Mouse (Mus musculus) Muller cell, postnatal 12 days (primary cell): ENCODE measurements around the gene Psd4.
A peak's percentile ranks its signal among the peaks of the same experiment; 100 is the strongest.

ENCODE experiments used
- DNase-seq: peaks from one replicate; pipeline ENCODE4 v3.0.0-alpha.2; 2015; ENCODE audit errors: inconsistent ontology term

The Psd4 gene

DNA sequence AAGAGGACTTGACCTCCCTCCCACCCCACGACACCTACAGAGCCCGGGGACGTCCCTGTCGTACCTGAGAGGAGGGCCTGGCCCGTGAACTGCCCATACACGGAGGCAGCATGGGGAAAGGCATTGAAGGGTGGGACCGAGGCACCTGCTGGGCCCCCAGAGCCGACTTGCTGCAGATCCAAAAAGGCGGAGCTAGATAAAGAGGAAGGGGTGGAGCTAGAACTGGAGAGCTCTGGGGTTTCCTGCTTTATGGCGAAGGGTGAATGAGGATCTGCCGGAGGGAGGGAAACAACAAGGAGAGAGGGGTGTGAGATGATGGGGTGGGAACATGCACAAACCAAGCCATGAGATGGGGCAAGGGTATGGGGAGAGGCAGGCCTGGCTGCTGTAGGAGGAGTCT is 68.3 kb downstream of the Psd4 start:
- no peak for DNase-seq

GRCm38 (mm10) chr2:24440056-24440455 is 72.7 kb downstream of the Psd4 start:
- no peak for DNase-seq

DNA sequence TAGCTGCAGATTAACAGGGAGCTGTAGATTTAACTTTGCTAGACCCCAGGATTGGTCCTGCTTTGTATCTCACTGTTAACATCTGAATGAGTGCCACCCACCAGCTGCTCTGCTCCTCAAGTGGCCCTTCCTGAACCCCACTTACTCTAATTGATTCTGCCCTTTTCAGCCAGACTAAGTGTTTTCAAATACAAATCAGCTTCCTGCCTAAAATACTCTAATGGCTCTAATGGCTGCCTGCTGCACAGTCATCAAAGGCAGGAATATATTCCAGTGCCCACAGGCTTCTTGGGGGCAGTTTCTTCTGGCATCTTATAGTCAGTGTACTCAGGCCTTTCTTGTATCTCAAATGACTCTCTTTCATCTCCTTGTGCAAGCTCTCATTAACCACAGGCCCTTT is 74.5 kb downstream of the Psd4 start:
- no peak for DNase-seq

GRCm38 (mm10) chr2:24442303-24442925 is 75.0 kb downstream of the Psd4 start:
- DNase-seq, result no peak

GRCm38 (mm10) chr2:24443256-24443790 is 75.9 kb downstream of the Psd4 start:
- DNase-seq, result no peak

DNA sequence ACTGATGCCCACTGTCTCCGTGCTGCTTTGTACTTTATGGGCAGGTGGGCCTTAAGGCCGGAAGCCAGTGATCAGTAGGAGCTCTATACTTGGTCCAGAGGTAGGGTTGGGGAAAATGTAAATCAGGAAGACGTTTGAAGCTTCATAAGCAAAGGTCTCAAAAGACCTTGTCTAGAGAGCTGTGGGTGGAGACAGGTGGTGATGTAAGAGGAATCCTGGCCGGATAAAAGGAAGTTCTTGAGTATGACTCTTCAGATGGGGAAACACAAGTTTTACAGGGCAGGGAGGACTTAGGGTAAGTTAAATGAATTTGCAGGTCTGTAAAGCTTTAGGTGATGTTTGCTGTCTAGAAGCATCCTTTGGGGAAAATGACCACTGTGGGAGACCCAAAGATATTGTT is 81.7 kb downstream of the Psd4 start:
- no peak for DNase-seq

- DNase-seq, result peak; percentile 83
Measured at GRCm38 (mm10) chr2:24453206-24453605, 85.8 kb downstream of the Psd4 start.

DNA sequence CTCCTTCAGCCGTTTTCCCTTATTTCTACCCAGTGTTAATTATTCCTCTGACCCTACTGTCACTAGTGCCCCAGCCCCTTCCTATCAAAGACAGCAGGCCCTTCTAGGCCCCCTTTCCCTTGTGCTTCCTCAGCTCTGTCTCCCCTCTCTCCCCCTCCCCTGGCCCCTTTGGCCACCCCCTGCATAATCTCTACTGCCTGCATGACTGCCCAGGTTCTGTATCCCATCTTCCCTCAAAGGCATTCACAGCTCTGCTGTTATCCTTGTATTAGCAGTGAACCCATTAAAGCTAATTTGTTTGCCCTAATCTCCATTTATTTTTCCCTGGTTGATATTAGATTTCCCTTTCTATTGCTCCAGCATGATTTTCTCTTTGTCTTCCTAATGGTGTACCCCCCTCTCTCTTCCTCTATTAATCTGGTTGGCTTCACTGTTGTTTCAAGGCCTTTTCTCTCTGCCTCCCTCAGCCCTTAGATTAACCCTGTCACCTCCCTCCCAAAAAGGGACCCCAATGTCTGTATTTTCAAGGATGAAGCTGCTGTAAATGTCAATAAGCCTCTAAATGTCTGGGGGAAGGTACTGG is 87.1 kb downstream of the Psd4 start:
- DNase-seq, result no peak

- no peak for DNase-seq
Measured at GRCm38 (mm10) chr2:24455057-24455855, 87.9 kb downstream of the Psd4 start.

DNA sequence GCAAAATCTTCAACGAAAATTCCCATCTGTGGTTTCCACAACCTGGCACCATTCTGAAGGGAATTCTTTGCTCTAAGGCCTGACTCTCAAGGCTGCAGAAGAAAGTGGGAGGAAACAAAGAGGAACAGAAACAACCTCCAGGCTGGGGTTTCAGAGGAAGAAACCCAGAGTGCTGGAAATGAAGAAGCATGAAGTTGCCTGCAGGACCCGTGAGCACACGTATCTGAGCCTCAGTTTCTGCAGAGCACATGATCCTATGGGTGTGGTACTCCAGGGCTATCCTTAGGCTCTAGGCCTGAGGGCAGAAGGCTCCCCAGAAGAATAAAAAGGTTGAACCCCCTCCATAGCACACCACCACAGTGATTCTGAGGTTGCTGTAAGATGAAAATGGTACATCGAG is 89.5 kb downstream of the Psd4 start:
- no peak for DNase-seq

DNA sequence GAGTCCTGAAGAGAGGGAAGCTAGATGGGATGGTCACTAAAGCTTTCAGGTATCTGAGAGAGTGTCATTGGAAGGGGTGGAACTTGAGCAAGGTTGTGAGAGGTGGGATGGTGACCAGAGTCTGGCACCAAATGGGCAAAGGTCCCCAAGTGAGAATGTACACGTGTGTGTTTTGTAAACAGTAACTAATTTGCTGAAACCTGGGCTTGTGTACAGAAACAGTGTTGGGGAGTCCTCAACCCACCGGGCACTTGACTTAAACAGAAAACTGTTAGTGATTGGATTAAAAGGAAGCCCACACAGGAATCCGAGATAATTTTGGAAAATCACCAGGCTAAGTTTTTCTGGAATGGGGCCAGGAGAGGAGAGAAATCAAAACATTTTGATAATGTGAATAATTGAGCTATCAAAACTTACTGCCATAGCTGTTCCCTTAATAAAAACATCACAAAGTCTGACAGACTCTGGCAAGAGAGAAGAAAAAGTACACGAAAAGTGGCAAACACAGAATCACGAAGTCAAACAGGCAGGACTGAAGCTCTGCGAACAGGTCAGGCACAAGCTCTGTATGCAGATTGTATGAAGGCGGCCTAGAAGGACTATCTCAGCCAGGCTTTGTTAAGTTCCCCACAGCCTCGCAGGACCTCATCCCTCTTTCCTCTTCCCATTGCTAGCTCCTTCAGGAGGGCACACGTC is 92.9 kb downstream of the Psd4 start:
- DNase-seq, result no peak

DNA sequence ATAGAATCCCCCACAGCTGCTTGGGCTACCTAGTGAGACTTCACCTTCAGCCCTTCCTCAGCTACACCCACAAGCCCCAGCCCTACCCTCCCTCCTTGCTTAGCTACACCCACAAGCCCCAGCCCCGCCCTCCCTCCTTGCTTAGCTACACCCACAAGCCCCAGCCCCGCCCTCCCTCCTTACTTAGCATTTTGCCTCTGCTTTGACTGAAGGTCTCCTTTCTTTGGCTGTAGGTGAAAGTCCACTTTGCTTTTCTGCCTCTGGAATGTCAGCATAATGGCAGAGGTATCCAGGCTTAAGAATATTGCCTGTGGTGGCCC is 93.4 kb downstream of the Psd4 start:
- no peak for DNase-seq
